Mouse (Mus musculus): ENCODE measurements around the gene Cnnm1.
A peak's percentile ranks its signal among the peaks of the same experiment; 100 is the strongest.

Cnnm1 gene

GRCm38 (mm10) chr19:43440112-43440737 lies at the start of gene Cnnm1:
Gene Cnnm1, plus strand, starts transcription at chr19:43440436.
- peak; percentile 69 to 81 for DNase-seq (ENCODE audit: low spot score in 2 of 2)

DNA sequence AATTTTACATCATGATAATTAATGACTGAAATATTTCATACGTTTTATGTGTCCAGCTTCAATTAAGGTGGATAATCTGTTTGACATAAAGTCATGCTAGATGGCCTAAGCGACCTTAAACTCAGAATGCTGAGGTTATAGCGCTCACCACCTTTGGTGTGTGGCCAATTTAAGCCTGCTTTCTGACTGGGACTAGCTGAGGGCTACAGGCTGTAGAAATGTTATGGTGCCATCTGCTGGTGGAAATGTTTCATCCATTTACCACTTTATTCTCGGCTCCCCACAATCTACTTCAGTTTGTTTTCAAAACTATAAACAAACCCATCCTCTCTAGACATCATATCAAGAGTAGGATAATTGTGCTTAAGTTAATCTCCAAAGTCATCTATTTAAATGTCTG lies 43.9 kb upstream of the Cnnm1 start:
- DNase-seq (ENCODE audit: low spot score in 2 of 2), result peak; percentile 44 to 60

GRCm38 (mm10) chr19:43407181-43407580 lies 33.1 kb upstream of the Cnnm1 start:
- no peak for DNase-seq (ENCODE audit: low spot score in 2 of 2)

DNA sequence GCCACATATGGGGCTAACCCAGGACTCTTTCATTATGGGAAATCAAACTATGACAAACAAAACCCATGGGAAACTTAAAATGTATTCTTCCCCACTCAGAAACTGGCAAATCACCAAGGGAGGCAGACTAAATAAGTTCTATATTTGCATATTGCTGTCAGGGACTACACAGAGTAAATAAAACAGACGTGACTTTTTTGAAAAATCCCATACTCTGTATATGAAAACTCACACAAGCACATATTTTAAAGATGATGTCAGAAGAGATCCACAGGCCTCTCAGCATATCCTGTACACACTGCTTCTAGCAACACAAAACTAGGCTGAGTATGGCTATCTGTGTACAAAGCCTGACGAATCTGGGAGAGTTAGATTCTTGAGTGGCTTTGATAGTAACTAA lies 24.7 kb upstream of the Cnnm1 start:
- no peak for DNase-seq (ENCODE audit: low spot score in 2 of 2)

GRCm38 (mm10) chr19:43420506-43420905 lies 19.7 kb upstream of the Cnnm1 start:
- DNase-seq (ENCODE audit: low spot score in 2 of 2), result no peak

- no peak for DNase-seq (ENCODE audit: low spot score in 2 of 2)
Measured at GRCm38 (mm10) chr19:43424082-43424481, 16.2 kb upstream of the Cnnm1 start.

DNA sequence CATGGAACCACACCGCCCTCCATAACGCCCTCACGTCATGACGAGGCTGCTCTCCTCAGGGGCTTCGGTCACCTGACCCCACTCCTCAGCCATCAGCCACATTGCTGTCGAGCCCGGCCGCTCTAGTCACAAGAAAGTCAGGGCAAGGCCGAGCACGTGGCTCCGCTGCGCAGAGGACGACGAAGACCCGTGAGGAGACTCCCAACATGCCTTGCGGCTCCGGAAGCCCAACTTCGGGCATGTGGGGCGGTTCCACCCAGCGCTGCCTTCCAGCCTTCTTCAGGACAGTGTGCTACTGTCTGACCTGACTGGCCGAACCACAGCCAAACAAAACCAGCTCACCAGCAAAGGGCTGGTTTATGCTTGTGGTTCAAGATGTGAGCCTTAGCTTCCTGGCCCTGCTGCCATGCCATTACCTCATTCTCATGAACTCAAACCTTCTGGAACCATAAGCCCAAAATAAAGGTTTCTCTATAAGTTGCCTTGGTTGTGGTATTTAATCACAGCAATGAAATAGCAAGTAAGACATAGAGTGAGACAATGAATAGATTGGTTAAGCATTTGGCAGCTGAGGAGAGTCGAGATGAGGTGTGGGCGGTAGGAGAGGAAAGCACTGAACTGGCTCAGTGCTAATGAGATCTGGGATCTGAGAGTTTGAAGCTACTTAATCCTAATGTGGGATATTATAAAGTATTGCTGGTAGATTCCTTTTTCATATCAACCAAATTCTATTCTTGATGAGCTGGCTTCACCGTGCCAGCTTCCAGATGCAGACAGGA lies 12.6 kb upstream of the Cnnm1 start:
- peak in 1 of 2 experiments; percentile 34 for DNase-seq (ENCODE audit: low spot score in 2 of 2)

- DNase-seq (ENCODE audit: low spot score in 2 of 2), result no peak
Measured at GRCm38 (mm10) chr19:43439246-43439645, 990 bp upstream of the Cnnm1 start.

GRCm38 (mm10) chr19:43440768-43441660 lies 778 bp downstream of the Cnnm1 start:
- peak in 1 of 2 experiments; percentile 40 for DNase-seq (ENCODE audit: low spot score in 2 of 2)

DNA sequence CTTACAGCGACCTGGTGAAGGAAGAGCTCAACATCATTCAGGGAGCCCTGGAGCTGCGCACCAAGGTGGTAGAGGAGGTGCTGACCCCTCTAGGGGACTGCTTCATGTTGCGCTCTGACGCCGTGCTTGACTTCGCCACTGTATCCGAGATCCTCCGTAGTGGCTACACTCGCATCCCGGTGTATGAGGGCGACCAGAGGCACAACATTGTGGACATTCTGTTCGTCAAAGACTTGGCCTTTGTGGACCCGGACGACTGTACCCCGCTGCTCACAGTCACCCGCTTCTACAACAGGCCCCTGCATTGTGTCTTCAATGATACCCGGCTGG lies 1.4 kb downstream of the Cnnm1 start:
- DNase-seq (ENCODE audit: low spot score in 2 of 2), result no peak

GRCm38 (mm10) chr19:43442269-43442668 lies 2.0 kb downstream of the Cnnm1 start:
- no peak for DNase-seq (ENCODE audit: low spot score in 2 of 2)

- no peak for DNase-seq (ENCODE audit: low spot score in 2 of 2)
Measured at GRCm38 (mm10) chr19:43442906-43443305, 2.7 kb downstream of the Cnnm1 start.

DNA sequence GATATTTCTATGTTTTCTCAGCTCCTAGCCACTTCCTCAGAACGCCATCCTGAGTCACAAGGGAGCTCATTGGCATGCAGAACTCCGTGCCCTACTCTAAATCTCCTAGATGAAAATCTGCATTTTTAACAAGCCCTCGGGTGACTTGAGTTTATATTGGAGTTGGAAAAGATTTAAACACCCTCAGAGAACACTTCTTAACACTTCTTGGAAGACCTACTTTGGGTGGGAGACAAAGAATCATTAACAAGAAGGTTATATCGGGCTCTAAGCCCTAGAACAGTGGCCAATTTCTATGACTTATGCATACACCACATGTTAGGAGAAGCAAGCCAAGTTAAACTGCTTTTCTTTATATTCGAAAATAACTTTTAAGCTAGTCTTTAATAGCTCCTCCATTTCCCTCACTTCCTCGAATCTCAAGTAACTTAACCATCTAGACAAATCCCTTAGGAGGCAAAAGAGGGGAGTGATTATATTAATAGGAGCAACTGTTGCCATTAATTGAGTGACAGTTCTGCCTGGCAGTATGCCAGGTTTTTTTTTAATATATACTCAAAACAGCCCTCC lies 4.5 kb downstream of the Cnnm1 start:
- DNase-seq (ENCODE audit: low spot score in 2 of 2), result no peak

- DNase-seq (ENCODE audit: low spot score in 2 of 2), result no peak
Measured at GRCm38 (mm10) chr19:43451563-43451962, 11.3 kb downstream of the Cnnm1 start.

DNA sequence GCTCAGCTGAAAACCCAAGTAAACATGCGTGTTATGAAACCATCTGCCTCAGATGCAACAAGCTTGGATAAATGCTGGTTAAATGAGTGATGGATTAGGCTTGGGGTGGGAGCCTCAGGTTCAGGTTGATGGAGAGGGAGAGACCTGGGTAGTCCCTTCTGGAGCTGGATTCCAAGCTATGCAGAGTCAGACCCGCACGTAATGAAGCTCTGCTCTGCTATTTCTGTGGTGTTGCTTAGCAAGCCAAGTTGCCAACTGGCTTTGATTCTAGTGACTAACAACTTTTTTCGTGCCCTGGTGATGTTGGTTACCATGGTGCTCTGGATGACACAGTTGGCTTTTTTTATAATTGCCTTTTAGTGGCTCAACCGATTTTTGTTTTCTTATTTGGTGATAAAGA lies 11.9 kb downstream of the Cnnm1 start:
- peak; percentile 61 to 73 for DNase-seq (ENCODE audit: low spot score in 2 of 2)

GRCm38 (mm10) chr19:43453025-43453424 lies 12.8 kb downstream of the Cnnm1 start:
- DNase-seq (ENCODE audit: low spot score in 2 of 2), result no peak

DNA sequence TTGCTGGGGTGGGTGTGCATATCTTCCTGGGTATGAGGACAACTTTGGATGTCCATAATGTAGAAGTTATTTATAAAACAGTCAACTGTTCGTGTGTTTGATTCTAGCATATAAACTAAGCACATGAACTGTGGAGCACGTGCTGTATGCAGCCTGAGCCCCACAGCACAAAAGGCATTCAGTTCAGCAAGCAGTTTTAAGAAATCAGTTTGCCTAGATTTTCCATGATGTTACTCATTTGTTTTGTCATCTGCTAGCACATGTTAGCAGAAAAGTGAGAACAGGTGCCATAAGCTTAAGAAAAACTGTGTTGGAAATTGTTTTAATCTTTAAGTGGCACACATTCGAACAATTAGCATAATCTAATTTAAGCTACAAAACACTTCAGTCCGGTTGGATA lies 19.7 kb downstream of the Cnnm1 start:
- DNase-seq (ENCODE audit: low spot score in 2 of 2), result no peak

DNA sequence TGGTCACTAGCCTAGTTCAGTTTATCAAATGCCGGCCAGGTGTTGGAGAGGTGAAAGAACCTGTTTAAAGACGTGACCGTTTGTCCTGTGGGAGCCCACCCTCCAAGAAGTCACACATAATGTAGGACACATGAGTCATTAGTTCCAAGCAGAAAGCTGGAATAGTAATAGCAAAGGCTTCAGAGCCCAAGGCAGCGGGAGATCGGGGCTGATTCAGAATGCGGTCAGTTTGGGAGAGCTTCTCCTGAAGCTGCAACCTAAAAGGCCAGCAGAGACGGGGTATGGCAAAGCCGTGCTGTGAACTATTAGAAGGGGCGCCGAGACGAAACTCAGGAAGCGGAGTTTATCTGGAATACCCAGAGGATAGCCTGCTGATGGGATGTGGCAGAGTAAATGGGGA lies 20.2 kb downstream of the Cnnm1 start:
- no peak for DNase-seq (ENCODE audit: low spot score in 2 of 2)

DNA sequence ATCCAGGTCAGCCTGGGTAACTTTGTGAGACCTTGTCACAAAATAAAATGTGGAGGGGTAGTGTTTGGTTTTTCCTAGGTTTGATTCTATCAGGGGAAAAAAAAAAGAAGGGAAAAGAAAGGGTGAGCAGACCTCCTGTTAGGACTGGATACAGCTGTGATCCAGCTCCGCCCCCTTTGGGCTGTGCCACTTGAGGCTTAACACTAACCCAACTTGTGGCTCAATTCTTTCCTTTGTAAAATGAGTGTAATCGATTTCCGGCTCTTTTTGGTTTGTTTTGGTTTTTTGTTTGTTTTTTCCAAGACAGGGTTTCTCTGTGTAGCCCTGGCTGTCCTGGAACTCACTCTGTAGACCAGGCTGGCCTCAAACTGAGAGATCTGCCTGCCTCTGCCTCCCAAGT lies 21.9 kb downstream of the Cnnm1 start:
- DNase-seq (ENCODE audit: low spot score in 2 of 2), result no peak

- DNase-seq (ENCODE audit: low spot score in 2 of 2), result no peak
Measured at GRCm38 (mm10) chr19:43463546-43464293, 23.5 kb downstream of the Cnnm1 start.

DNA sequence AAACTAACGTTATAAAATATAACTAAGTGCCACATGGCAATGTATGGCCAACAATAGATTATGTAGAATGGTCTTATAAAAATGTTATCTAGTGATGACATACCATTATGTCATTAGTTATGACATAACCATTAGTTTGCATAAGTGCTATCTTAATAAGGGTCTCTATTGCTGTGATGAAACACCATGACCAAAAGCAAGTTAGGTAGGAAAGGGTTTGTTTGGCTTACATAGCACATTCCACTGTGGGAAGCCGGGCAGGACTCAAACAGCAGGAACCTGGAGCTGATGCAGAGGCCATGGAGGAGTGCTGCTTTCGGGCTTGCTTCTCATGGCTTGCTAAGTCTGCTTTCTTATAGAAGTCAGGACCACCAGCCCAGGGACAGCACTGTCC lies 24.1 kb downstream of the Cnnm1 start:
- DNase-seq (ENCODE audit: low spot score in 2 of 2), result no peak

Measured in right cerebral cortex, adult 2 months (tissue).